Comparison of ENCODE assay signal across 8 mouse cellular contexts in genomic region chr4:8938948-8939411, GRCm38 (mm10).
DNase-seq lines count a peak whose midpoint lies in the region; ATAC-seq and TF ChIP-seq lines count a peak whose summit lies in the region.

No protein-coding gene starts in this region.

- H3K27ac ChIP-seq in forebrain, postnatal 0 days (ENCODE audit: low read depth, low read length): no peak overlapping the region
- no peak overlapping the region for H3K27ac ChIP-seq in forebrain, embryonic 12.5 days
- H3K27ac ChIP-seq in hindbrain, embryonic 15.5 days (replicated peaks): no peak overlapping the region
- no peak overlapping the region for H3K27ac ChIP-seq in lung, postnatal 0 days (ENCODE audit: low read length)

- no peaks in the 10 kb centered on the region for H3K9me3 ChIP-seq in forebrain, postnatal 0 days (ENCODE audit: low read length)
- H3K9me3 ChIP-seq in forebrain, embryonic 12.5 days: no peaks in the 10 kb centered on the region
- H3K9me3 ChIP-seq in hindbrain, embryonic 15.5 days: no peaks in the 10 kb centered on the region
- no peaks in the 10 kb centered on the region for H3K9me3 ChIP-seq in lung, postnatal 0 days (ENCODE audit: low read length)

- intact Hi-C loops in left cerebral cortex, postnatal 25 days (cut with DNase I): no loop called here

- no peaks in the 10 kb centered on the region for H3K4me1 ChIP-seq in forebrain, postnatal 0 days (ENCODE audit: insufficient read depth)
- H3K4me1 ChIP-seq in forebrain, embryonic 12.5 days: peaks cover 10% of the 10 kb centered on the region
- peaks cover 5% of the 10 kb centered on the region; the same call in 1 of the 2 replicates for H3K4me1 ChIP-seq in hindbrain, embryonic 15.5 days (replicated peaks)
- no peaks in the 10 kb centered on the region for H3K4me1 ChIP-seq in lung, postnatal 0 days (ENCODE audit: insufficient read depth, low read depth, low read length)

- DNase-seq in forebrain, postnatal 0 days: no peak
- DNase-seq in brain, adult 2 months (ENCODE audit: low read depth, low spot score): peak; percentile 64
- peak; percentile 72 for DNase-seq in lung, postnatal 0 days (ENCODE audit: low spot score)
- no peak for DNase-seq in left cerebral cortex, postnatal 25 days (ENCODE audit: low spot score in 2 of 2)
- no peak for DNase-seq in thymus, postnatal 14 days
- DNase-seq in urinary bladder, adult 18-20 months (ENCODE audit: low spot score in 2 of 2): no peak

- 58% methylated on average over 6 of the region's 6 CpGs for WGBS in forebrain, postnatal 0 days
- WGBS in forebrain, embryonic 12.5 days: 84% methylated on average over 6 of the region's 6 CpGs
- WGBS in hindbrain, embryonic 15.5 days: 61% methylated on average over 6 of the region's 6 CpGs
- 32% methylated on average over 6 of the region's 6 CpGs for WGBS in lung, postnatal 0 days

- peak; percentile 38; the same call in 1 of the 2 replicates for ATAC-seq in forebrain, postnatal 0 days
- no peak; the same call in 1 of the 2 replicates for ATAC-seq in forebrain, embryonic 12.5 days (ENCODE audit: low FRiP score)
- ATAC-seq in hindbrain, embryonic 15.5 days (ENCODE audit: low FRiP score, low read depth): peak; percentile 65; the same call in 1 of the 2 replicates
- ATAC-seq in lung, postnatal 0 days: peak; percentile 87

- peak; percentile 91 for TF ChIP-seq EP300 in lung, postnatal 0 days (IDR thresholded peaks at IDR 0.05)

- no peaks in the 10 kb centered on the region for H3K36me3 ChIP-seq in forebrain, postnatal 0 days (ENCODE audit: insufficient read depth)
- no peaks in the 10 kb centered on the region for H3K36me3 ChIP-seq in forebrain, embryonic 12.5 days (replicated peaks)
- H3K36me3 ChIP-seq in hindbrain, embryonic 15.5 days: no peaks in the 10 kb centered on the region
- no peaks in the 10 kb centered on the region for H3K36me3 ChIP-seq in lung, postnatal 0 days (ENCODE audit: insufficient read depth, low read length)

- no peaks in the 10 kb centered on the region for H3K27me3 ChIP-seq in forebrain, postnatal 0 days (ENCODE audit: insufficient read depth, low read length)
- no peaks in the 10 kb centered on the region for H3K27me3 ChIP-seq in forebrain, embryonic 12.5 days
- no peaks in the 10 kb centered on the region for H3K27me3 ChIP-seq in hindbrain, embryonic 15.5 days
- no peaks in the 10 kb centered on the region for H3K27me3 ChIP-seq in lung, postnatal 0 days (replicated peaks; ENCODE audit: insufficient read depth, low read length)

- H3K9ac ChIP-seq in forebrain, postnatal 0 days: no peak overlapping the region
- no peak overlapping the region for H3K9ac ChIP-seq in forebrain, embryonic 12.5 days
- H3K9ac ChIP-seq in hindbrain, embryonic 15.5 days: no peak overlapping the region
- no peak overlapping the region for H3K9ac ChIP-seq in lung, postnatal 0 days (replicated peaks; ENCODE audit: low read depth)

- no peak overlapping the region for H3K4me3 ChIP-seq in forebrain, postnatal 0 days (ENCODE audit: low read depth, low read length)
- no peak overlapping the region for H3K4me3 ChIP-seq in forebrain, embryonic 12.5 days (replicated peaks)
- no peak overlapping the region for H3K4me3 ChIP-seq in hindbrain, embryonic 15.5 days
- H3K4me3 ChIP-seq in lung, postnatal 0 days (ENCODE audit: low read depth, low read length): no peak overlapping the region

- H3K4me2 ChIP-seq in forebrain, postnatal 0 days (ENCODE audit: low read depth): no peak overlapping the region
- no peak overlapping the region for H3K4me2 ChIP-seq in forebrain, embryonic 12.5 days
- H3K4me2 ChIP-seq in hindbrain, embryonic 15.5 days: no peak overlapping the region
- no peak overlapping the region for H3K4me2 ChIP-seq in lung, postnatal 0 days (replicated peaks; ENCODE audit: low read depth, low read length)

- TF ChIP-seq CTCF in forebrain, postnatal 0 days (IDR thresholded peaks at IDR 0.05; ENCODE audit: low read depth): no peak
- TF ChIP-seq CTCF in lung, postnatal 0 days (IDR thresholded peaks at IDR 0.05): no peak

Comparison
In these comparisons a context has a peak if more than half of its experiments do, and no peak if none do; other contexts are left out.
1. DNase-seq: peak in brain, adult 2 months (single experiment) and lung, postnatal 0 days (single experiment); none in forebrain, postnatal 0 days (single experiment), left cerebral cortex, postnatal 25 days (0 of 2), thymus, postnatal 14 days (single experiment) and urinary bladder, adult 18-20 months (0 of 2).